Mouse (Mus musculus) stomach, embryonic 14.5 days (tissue): ENCODE results near the gene Baz1b. TPM values are rescaled to one million over a fixed set of nuclear protein-coding genes. Genes with fewer than 3 reads are reported as not detected.

Experiments used
- microRNA-seq: library from miRNA; unstranded; fragments of <30 nt; microRNA quantifications from one replicate; pipeline ENCODE4, GENCODE M21; 2016
- polyA plus RNA-seq: library from polyadenylated mRNA; unstranded; fragments of >200 nt; fragmentation: Nextera tagmentation; extraction: Ambion mirVana; gene quantifications from 2 replicates; pipeline ENCODE4 v1.2.1, GENCODE M21; 2014

Gene Baz1b
- polyA plus RNA-seq, 1 experiment from 2014 or later: 60.7 TPM

Small RNAs within 50 kb of the gene (microRNA-seq; reads per million reads assigned to microRNA genes)
- not detected for gene Gm25315

Other genes with a start within 250 kb of the Baz1b start
- gene Cldn4, start 240.3 kb upstream of the Baz1b start, polyA plus RNA-seq: 91.5 and 93.9 TPM in 2 replicates
- 69.7 and 71.2 TPM in 2 replicates for gene Cldn3, start 201.1 kb upstream of the Baz1b start, polyA plus RNA-seq
- gene Abhd11, start 178.1 kb upstream of the Baz1b start, polyA plus RNA-seq: 73.3 and 80.6 TPM in 2 replicates
- gene Stx1a, start 163.8 kb upstream of the Baz1b start, polyA plus RNA-seq: 17.4 and 17.7 TPM in 2 replicates
- 34.8 and 34.9 TPM in 2 replicates for gene Dnajc30, start 123.1 kb upstream of the Baz1b start, polyA plus RNA-seq
- 95.2 and 99.0 TPM in 2 replicates for gene Bud23, start 122.3 kb upstream of the Baz1b start, polyA plus RNA-seq
- gene Vps37d, start 109.0 kb upstream of the Baz1b start, polyA plus RNA-seq: 7.2 and 7.7 TPM in 2 replicates
- gene Mlxipl, start 97.4 kb upstream of the Baz1b start, polyA plus RNA-seq: 2.7 and 3.6 TPM in 2 replicates
- gene Tbl2, start 37.6 kb upstream of the Baz1b start, polyA plus RNA-seq: 24.8 and 28.5 TPM in 2 replicates
- 45.1 and 48.9 TPM in 2 replicates for gene Bcl7b, start 19.0 kb upstream of the Baz1b start, polyA plus RNA-seq
- gene Fzd9, start 64.0 kb downstream of the Baz1b start, polyA plus RNA-seq: 0.17 and 0.25 TPM in 2 replicates
- 0.27 TPM in 1 of 2 replicates, not detected in the other for gene Fkbp6, start 162.8 kb downstream of the Baz1b start, polyA plus RNA-seq
- gene Trim50, start 166.0 kb downstream of the Baz1b start, polyA plus RNA-seq: not detected in 2 replicates
- gene Nsun5, start 182.7 kb downstream of the Baz1b start, polyA plus RNA-seq: 26.1 and 27.8 TPM in 2 replicates
- 15.6 and 16.3 TPM in 2 replicates for gene Pom121, start 207.3 kb downstream of the Baz1b start, polyA plus RNA-seq